Mouse (Mus musculus) kidney, postnatal 25 days (tissue): ENCODE results near the gene Tmem208.

Experiments
- DNase-seq, 2 experiments: peaks; one replicate each; pipeline ENCODE4 v3.0.0; 2021; ENCODE audit warnings: mixed read lengths in 2 of 2

Gene Tmem208

DNA sequence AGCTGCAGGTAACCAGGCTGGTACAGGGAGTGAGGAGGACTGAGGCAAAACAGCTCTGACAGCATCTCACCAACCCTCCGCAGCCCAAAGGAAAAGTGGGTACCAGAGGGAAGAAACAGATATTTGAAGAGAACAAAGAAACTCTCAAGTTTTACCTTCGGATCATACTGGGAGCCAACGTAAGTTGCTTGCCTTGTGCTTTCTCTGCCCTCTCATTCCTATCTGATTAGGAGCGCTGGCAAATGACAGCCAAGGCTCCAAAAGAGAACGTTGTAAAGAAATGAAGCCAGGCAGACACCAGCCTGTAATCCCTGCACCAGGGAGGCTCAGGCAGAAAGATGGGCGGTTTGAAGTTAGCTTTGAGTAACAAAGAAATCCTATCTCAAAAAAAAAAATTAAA, 814 bp downstream of the Tmem208 start:
- no peak for DNase-seq

DNA sequence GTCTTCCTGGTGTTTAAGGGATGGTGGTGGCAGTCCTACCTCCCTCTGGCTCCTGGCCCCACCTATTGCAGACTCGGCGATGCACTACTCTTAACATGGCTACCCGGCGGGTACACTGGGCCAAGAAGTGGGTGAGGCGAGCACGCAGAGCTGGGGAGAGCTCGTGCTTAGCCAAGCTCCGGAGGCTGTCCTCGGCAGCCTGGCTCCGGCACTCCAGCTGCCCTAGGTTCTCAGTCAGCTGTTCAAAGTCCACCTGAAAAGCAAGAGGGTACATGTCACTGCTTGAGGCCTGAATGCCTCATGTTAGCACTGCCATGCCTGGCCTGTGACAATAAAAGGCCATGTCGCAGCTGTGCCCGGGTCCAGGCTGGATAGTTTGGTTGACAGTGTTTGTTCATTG, 4.2 kb downstream of the Tmem208 start:
- peak in 1 of 2 experiments; percentile 52 for DNase-seq

DNA sequence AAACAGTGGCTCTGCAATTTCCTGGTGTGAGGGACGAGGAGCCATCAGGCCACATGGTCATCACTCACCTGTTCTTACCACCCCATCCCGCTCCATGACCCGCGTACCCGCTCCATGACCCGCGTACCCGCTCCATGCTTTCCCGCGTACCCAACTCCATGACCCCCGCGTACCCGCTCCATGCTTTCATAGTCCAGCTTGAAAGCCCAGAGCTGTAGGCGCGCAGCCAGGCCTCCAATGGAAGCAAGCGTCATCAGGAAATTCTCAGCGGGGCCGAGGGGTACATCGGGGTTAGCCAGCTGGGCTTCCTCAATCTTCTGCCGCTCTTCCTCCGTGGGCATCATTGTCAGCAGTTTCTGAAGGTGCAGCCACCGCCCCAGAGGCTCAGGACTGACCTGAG, 5.3 kb downstream of the Tmem208 start:
- DNase-seq, result peak in 1 of 2 experiments; percentile 40

DNA sequence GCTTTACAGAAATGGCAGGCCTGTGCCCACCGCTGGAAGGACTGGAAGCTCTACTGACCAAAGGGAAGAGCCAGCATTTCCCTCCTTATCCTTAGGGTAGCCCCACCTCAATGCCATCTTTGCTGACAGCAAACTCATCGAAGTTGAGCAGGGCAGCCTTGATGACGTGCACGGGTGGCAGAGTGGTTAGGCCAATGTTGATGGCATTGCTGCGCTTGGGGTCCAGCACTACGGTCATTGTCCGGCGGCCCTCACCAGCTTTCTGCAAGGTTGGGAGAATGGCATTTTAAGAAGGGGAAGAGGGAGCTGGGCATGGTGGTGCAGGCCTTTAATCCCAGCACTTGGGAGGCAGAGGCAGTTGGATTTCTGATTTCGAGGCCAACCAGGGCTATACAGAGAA, 5.8 kb downstream of the Tmem208 start:
- DNase-seq, result no peak

DNA sequence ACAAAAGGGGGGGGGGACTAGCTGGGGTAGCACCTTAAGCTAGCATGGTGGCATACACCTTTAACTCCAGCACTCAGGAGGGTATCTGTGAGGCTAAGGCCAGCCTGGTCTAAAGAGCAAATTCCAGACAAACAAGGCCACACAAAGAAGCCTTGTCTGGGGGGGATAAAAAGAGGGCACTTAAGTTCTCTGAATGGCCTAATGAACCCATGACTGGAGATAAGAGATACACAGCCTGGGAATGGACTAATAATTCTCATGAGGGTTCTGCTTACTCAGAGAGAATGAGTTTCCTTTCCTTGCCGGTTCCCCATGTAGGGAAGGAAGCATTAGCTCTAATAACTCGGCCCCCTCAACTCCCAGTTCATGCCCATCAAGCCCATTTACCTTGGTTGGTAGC, 6.4 kb downstream of the Tmem208 start:
- DNase-seq, result no peak

DNA sequence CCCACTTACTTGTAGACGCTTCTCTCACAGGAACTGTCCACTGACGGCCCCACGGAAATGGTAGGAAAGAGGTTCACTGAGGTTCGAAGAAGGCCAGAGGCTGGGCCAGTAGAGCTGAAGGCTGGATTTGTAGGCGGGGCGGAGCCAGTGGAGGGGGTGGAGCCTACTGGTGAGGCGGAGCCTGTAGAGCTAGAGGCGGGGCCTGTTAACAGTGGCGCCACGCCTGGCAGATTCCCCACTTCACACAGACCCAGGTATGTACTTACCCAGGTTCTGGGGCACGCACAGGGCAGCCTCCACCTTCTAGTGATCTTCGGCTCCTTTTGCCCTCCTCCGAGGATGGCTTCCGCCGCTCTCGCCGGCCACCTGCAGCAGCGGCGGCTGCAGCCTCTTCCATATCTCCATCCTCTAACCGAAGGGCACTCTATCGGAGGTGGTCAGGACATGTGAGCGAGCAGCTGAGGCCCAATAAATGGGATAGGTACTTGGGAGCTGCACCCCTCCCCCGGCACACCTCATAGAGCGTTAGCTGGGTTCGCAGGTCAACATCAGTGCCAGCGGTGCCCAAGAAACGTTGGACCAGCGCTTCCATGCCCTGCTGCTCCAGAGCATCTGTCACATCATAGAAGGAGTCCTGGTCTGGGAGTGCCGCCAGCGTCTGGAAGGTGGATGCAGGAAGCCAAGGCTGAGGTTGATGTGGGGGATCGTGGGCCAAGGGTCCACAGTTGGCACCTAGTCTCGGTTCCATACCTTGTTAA, 10.4 kb downstream of the Tmem208 start:
- DNase-seq, result no peak

DNA sequence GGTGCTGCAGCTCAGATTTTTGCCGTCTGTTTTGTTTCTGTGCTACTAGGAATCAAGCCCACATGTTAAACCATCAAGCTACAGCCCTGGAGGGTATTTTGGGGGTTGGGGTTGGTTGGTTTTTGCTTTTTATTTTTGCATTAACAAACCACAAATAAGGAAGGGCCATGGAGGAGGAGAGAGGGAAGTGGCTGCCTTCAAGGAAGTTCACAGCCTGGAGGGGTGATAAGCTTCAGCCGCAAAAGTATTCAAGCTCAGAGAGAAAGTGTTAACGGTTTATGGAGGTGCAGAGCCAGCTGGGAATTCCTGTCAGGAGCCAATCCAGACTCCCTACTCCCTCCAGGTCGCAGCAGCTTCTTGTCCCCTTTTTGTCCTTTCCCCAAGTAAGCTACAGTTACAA, 12.8 kb downstream of the Tmem208 start:
- DNase-seq, result no peak

DNA sequence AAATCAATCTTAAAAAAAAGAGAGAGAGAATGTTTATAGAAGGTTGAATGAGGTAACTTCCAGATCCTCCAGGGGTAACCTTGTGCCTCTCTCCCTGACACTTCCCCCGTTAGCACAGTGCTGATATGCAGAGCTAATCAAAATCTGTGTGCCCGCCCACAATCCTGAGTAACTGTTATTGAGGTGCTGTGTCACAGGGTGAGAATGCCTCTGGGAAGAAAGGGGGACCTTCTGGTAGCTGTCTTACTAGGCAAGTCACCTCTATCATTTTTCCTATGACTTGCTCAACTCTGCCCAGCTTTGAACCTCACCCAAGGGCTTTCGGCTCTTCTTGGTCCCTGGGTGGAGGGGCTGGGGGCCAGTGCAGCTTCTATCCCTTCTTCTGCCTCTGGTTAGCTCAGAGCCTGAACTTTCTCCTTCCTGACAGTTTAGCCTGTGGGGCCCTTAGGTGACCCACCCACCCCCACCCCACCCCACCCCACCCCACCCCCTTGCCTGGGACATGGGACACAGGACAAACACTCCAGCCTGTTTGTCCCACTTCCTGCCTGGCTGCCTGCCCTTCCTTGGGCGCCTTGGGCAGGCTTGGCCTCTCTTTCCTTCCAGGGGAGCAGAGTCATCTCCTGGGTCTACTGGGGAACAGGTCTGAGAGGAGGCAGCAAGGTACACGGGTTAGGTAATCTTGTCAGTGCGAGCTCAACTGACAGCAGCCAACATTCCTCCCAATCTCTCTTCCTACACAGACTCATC, 13.9 kb downstream of the Tmem208 start:
- peak; percentile 56 to 75 for DNase-seq

DNA sequence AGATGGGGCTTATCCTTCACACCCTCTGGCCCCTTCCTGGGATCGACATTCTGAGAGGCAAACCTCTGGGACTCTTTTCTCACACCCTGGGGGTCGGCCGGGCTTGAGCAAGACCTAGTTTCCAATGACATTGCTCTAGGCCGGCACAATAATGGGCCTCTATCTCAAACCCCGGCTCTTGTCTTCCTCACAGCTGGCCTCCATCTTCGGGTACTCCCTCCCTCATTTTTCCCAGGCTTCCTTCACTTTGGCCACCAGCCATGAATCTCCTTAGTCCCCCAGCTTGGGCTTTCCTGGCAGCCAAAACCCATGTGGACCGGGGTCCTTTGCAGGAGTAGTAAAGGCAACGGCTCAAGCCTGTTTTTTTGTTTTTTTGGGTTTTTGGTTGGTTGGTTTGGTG, 15.2 kb downstream of the Tmem208 start:
- DNase-seq, result no peak

DNA sequence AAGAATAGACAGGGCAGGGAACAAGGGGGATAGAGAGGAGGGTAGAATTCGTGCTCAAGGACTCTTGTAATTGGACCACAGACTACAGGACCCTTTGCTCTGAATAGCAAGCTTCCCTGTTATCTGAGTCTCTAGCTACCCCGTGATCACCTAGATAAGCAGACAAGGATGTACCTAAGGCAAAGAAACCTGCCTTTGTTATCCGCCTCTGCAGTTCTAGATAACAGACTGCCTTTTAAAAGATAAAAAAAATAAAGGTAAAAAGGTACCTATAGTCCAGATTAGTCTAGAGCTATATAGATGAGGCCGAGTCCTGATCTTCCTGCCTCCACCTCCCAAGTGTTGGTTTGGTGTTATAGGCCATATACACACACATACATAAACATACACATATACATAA, 16.6 kb downstream of the Tmem208 start:
- DNase-seq, result no peak

DNA sequence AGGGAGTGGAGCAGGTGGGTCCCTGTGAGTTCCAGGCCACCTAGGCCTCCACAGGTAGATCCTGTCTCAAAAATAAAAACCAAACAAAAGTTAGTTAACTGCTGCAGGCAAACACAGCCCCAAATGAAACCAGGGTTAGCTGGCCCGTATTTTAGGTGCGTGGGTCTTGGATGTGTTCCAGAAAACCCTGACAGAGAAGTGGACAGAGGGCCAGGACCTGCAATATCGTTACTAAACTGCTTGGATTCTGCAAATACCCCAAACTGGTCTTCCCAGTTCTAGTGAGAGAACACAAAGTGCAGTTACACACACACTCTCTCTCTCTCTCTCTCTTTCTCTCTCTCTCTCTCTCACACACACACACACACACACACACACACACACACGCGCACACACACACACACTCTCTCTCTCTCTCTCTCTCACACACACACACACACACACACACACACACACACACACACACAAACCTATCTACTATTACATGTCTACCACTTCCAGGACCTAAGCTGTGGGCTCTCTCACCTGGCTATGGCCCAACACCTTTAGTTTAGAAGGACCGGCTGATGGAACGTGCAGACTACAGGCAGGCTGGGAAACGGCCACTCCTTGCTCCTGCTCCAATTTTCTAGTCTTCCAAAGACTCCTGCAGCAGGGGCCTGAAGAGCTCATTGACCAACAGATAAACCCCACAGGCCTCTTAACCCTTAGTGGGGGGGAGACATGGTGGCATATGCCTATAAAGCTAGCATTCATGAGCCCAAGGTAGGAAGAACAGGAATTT, 17.8 kb downstream of the Tmem208 start:
- no peak for DNase-seq

DNA sequence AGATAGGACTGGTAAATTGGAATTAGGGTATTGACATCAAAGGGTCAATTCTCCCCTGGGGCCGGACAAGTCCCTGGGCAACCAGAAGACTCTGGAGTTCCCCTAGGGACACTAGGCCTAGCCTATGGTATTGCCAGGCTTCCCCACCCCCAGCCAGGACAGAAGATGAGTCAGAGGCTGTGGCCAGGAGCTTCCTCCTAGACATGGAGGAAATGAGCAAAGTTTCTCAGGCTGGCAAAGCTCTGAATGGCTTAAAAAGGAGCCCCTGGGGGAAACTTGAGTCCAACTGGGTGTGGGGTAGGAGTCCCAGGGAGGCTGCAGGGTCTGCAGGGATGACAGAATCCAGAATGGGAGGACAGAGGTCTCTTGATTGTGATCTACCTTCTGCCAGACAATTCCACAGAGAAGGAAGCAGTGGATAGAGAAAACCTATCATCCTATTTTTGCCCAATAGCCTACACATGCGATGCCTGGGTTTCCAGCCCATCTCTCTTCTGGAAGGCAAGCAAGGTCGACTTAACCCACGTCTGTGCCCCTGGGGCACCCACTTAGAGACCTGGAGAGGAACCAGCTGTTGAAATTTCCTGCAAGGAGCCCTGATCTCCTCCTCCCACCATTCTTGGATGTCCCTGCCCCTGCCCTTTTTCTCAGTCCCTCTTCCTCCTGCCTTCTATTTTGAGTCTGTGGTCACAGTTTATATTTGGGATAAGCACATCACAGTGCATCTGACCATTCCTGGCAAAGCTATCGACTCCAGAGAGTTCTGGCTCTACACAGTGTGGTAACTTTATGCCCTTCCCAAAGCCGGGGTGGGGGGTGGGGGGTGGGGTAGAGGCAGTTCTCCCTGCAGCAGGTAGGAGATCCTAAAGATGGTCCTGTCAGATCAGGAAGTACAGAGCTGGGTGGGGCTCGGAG, 19.2 kb downstream of the Tmem208 start:
- DNase-seq, result peak; percentile 55 to 68

DNA sequence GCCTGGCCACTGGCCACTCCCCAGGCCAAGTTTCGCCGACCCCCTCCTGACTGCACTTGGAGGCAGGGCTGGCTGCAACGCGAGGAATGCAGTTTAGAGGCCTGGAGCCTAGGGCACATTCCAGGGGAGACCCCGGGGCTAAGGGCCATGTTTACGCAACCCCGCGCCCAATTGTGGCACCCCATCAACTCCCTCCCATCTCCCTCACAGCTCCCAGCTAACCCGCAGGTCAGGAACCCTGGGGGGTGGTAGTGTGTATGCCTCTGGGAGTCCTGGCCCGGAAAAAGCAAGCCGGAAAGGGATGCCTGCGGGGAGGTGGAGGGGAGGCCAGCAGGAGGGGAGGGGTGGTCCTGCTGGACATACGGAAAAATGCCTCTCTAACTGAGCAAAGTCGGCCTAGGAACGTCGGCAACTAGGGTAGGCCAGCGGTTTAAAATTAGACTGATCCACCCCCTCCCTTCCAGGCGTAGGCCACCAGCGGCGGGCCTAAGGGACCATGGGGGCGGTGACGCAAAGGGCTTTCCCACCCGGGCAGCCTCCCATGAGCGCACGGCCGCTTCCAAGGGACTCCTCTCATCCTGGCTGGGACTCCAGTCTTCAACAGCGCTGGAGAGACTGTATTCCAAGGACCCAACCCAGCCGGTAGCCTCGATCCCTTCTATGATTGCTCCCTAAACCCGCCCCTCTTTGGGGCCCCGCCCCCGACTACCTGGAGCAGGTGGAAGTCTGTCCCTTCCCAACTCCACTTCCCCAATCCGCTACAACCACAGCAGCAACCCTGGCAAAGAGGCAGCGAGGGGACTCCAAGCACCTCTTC, 20.7 kb downstream of the Tmem208 start:
- peak; percentile 78 to 88 for DNase-seq

DNA sequence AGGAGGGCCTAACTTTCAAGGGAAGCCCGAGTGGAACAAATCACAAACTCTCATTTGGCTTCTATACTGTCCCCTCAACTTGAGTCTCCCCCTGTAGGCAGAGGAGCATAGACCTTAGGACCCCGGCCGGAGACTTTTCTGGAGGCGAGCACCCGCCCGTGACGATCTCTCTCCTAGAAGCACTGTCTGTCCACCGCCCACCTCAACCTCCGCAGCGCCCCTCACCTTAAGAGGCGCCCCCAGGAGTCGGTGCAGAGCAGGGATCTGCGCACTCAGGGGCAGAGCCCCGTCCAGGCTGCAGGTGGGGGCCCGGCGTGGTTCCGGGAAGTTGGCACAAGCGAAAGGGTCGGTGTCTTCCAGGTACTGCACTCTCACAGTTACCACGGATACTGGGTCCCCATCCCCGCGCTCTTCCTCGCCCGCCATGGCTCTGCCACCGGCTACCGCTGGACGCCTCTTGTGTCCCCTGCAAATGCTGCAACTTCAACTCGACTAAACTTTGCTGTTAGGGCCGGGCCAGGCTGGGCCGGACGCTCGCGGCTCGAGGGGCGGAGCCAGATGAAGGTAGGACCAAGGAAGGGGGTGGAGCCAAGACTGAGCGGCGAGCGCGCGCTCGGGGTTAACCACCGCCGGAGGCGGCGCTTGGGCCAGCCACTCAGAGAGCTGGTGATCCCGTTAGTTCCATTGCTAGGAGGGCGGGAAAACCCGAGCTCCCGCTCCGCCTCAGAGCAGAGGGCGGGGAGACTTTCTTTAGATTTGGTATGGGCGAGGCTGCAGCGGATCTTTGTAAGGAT, 21.5 kb downstream of the Tmem208 start, which contains the start of gene Fhod1:
Gene Fhod1 (minus strand): TSS at position 526 of the 794 bp plus-strand sequence.
- peak; percentile 99 for DNase-seq

DNA sequence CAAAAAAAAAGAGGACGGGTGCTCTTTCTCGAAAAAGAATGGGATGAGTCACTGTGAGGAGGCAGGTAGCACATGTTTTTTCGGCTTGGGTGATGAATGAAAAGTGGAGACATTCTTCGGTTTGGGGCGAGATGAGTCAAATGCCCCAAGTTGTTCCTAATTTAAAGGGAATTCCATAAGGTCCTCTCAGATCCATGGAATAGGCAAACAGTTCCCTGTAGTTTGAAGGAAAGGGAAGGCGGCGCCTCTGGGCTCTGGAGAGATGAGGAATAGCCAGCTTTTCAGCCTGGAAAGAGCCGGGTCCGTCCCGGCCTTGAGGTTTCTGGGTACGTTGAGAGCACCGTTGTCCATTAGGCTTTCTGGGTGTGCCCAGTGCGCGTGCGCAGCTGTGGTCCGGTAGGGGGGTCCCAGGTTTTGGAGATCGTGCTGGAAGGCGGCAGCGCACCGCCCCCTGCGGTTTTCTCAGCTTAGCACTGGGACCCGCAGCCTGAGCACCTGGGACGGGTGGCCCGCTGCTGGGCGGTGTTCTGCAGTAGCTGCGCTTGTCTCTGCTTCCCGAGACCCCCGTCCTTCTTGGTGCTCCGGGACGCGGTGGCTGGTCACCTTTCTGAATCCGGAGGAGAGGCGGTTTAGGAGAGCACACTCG, 22.4 kb downstream of the Tmem208 start, which contains the start of gene Slc9a5:
Gene Slc9a5 (plus strand): TSS at position 394 of the 646 bp plus-strand sequence.
- peak; percentile 47 to 58 for DNase-seq

DNA sequence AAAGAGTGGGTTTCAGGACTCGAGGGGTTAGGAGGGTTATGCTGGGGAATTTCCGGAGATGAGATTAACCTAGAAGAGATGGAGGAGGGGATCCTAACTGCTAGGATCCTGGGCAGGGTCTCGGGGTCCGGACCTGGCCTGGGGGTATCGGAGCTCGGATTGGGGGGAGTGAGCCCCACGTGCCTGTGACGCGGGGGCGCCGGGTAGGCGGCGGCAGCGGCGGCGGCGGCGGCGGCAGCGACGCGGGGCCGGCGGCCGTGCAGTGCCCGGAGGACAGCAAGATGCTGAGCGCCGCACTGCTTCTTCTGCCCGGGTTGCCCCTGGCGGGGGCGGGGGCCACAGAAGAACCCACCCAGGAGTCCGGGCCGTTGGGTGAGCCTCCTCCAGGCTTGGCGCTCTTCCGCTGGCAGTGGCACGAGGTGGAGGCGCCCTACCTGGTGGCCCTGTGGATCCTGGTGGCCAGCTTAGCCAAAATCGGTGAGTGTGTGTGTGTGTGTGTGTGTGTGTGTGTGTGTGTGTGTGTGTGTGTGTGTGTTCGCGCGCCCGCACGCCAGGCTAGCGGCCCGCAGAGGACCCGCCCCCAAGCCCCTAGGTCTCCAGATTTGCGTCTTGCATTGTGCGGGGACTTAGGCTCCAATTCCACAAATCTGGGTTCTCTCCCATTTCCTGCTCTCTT, 23.1 kb downstream of the Tmem208 start:
- DNase-seq, result no peak

DNA sequence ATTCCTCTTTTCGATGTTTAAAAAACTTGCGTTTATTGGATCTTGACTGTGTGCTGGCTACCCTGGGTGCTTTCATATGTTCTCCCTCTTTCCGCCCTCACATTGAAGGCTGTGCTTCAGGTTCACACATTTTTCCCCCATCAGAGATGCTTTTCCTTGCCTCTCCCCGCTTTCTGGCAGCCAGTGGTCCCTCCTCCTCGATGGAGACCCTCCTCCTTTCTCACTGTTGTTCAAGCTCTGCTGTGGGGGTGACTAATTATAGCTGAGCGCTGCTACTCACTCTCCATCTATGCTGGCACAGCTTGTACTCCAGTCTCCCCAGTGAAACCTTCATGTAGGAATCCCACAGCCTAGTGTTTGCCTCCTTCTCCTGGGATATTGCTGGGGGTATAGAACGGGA, 24.0 kb downstream of the Tmem208 start:
- DNase-seq, result no peak

DNA sequence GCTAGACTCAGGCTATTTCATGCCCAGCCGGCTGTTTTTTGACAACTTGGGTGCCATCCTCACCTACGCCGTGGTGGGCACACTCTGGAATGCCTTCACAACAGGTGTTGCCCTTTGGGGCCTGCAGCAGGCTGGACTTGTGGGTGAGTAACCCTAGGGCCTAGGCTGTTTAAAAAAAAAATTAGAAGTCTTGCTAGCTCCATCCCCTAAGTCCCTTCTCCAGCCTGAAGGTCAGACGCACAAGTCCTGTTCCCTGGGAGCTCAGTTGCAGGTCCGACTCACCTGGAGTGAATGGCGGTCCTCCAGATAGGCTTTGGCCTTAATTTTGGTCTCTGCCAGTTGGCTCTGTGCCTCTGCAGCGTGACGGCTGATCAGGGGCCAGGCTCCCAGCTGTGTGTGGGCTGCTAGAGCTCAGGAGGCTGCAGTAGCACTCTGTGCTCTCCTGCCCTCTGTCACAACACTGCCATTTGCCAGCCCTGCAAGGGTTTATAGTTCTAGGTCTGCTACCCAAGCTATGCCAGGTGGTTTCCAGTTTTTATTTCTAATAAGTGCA, 27.5 kb downstream of the Tmem208 start:
- no peak for DNase-seq

DNA sequence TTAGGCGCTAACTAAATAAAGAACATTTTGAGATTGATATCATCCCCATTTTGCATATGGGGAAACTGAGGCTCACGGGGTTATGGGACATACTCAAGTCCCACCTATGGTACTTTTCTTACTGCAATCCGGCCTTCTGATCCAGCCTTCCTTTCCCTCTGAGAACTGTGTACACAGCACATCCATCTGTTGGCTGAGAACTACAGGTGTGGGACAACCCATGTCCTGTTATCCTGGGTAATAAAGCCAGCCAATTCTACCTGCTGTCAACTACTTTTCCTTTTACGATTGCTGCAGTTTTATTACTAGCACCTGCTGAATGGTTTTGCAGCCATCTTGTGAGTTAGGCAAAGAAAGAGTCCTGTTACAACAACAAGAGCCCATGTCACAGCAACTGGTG, 28.4 kb downstream of the Tmem208 start:
- DNase-seq, result no peak
